In the genomic region with DNA sequence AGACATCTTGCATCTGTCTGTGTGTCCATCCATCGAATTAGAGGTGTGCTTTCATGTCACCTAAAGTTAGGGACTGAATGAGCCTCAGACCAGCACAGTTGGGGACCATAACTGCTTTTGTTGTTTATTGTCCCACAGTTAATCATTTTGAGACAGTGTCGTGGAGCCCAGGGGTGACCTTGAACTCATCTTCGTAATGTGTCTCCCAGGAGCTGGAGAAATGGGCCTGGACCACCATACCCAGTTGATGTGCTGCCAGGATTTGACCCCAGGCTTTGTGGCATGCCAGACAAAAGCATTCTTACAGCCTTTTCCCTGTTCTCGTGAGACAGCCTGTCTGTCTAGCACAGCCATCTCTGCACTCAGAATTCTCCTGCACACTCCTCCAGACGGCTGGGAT, we compare ENCODE assay signal across 9 mouse cellular contexts.
"Had no signal": no experiment of that assay in that cellular context is flagged by ENCODE, and none has a peak within 500 bp of the region (broad histone marks: within the 10 kb centered on the region; RNA-seq: fewer than 3 reads in every experiment).

No protein-coding gene starts in this region.

- ATAC-seq: intestine, embryonic 15.5 days had no signal

- H3K9me3 ChIP-seq: intestine, embryonic 15.5 days; liver, embryonic 13.5 days; midbrain, embryonic 12.5 days; neural tube, embryonic 13.5 days had no signal

- DNase-seq: liver, embryonic 13.5 days; lung, adult 2 months; lung, postnatal 14 days; lung, postnatal 4 days; thymus, adult 18-20 months; thymus, postnatal 36 days had no signal

- H3K4me1 ChIP-seq: intestine, embryonic 15.5 days; liver, embryonic 13.5 days; midbrain, embryonic 12.5 days had no signal

- H3K9ac ChIP-seq: intestine, embryonic 15.5 days; liver, embryonic 13.5 days; midbrain, embryonic 12.5 days; neural tube, embryonic 13.5 days had no signal

- H3K27me3 ChIP-seq: intestine, embryonic 15.5 days; liver, embryonic 13.5 days; midbrain, embryonic 12.5 days; neural tube, embryonic 13.5 days had no signal

- H3K4me2 ChIP-seq: intestine, embryonic 15.5 days; liver, embryonic 13.5 days; midbrain, embryonic 12.5 days; neural tube, embryonic 13.5 days had no signal

- H3K27ac ChIP-seq: intestine, embryonic 15.5 days; liver, embryonic 13.5 days; midbrain, embryonic 12.5 days; neural tube, embryonic 13.5 days had no signal

- H3K4me3 ChIP-seq: intestine, embryonic 15.5 days; liver, embryonic 13.5 days; midbrain, embryonic 12.5 days; neural tube, embryonic 13.5 days had no signal
